Mouse (Mus musculus): ENCODE data around the gene Cnr2. TPM values are rescaled to one million over a fixed set of nuclear protein-coding genes. Genes with fewer than 3 reads are reported as not detected.

The Cnr2 gene
- polyA plus RNA-seq, 1 experiment from 2014 or later, result 0.14 TPM

- Histone ChIP-seq H3K4me1 (replicated peaks; ENCODE audit: control insufficient read depth, insufficient read depth, low read length) (peaks cover 10% of the 10 kb centered on the region), H3K9ac (ENCODE audit: low read depth, low read length) (no peak overlapping the region), H3K9me3 (ENCODE audit: control insufficient read depth) (no peaks in the 10 kb centered on the region), H3K27me3 (replicated peaks; ENCODE audit: control insufficient read depth, insufficient read depth, low read length) (no peaks in the 10 kb centered on the region), H3K27ac (ENCODE audit: low read depth, low read length) (no peak overlapping the region), H3K4me3 (ENCODE audit: low read depth, low read length) (no peak overlapping the region), H3K36me3 (ENCODE audit: control insufficient read depth, insufficient read depth) (peaks cover 46% of the 10 kb centered on the region), H3K4me2 (replicated peaks; ENCODE audit: low read depth) (no peak overlapping the region)
- ATAC-seq, result no peak
- no peak for TF ChIP-seq CTCF (IDR thresholded peaks at IDR 0.05; ENCODE audit: low read depth)
- 75% methylated on average over 18 of the region's 19 CpGs for WGBS
Measured at GRCm38 (mm10) chr4:135968271-135968869, 73.2 kb downstream of the Cnr2 start.

- no peaks in the 10 kb centered on the region for H3K9me3 ChIP-seq (ENCODE audit: control insufficient read depth)
- peaks cover 46% of the 10 kb centered on the region for H3K36me3 ChIP-seq (ENCODE audit: control insufficient read depth, insufficient read depth)
- H3K27ac ChIP-seq (ENCODE audit: low read depth, low read length), result no peak overlapping the region
- no peak overlapping the region for H3K4me3 ChIP-seq (ENCODE audit: low read depth, low read length)
- peaks cover 10% of the 10 kb centered on the region for H3K4me1 ChIP-seq (replicated peaks; ENCODE audit: control insufficient read depth, insufficient read depth, low read length)
- H3K4me2 ChIP-seq (replicated peaks; ENCODE audit: low read depth), result no peak overlapping the region
- no peak overlapping the region for H3K9ac ChIP-seq (ENCODE audit: low read depth, low read length)
- WGBS, result 88% methylated on average over 13 of the region's 13 CpGs
- no peak for ATAC-seq
- no peaks in the 10 kb centered on the region for H3K27me3 ChIP-seq (replicated peaks; ENCODE audit: control insufficient read depth, insufficient read depth, low read length)
- no peak for TF ChIP-seq CTCF (IDR thresholded peaks at IDR 0.05; ENCODE audit: low read depth)
Measured at GRCm38 (mm10) chr4:135969070-135969750, 74.0 kb downstream of the Cnr2 start.

Other genes with a start within 250 kb of the Cnr2 start
- 5.5 and 5.9 TPM in 2 replicates for gene Ifnlr1, start 209.1 kb upstream of the Cnr2 start, polyA plus RNA-seq (2015; fragmentation: Nextera tagmentation; extraction: Ambion mirVana)
- 7.7 and 7.8 TPM in 2 replicates for gene Il22ra1, start 167.2 kb upstream of the Cnr2 start, polyA plus RNA-seq (2015; fragmentation: Nextera tagmentation; extraction: Ambion mirVana)
- gene Myom3, start 135.7 kb upstream of the Cnr2 start, polyA plus RNA-seq (2015; fragmentation: Nextera tagmentation; extraction: Ambion mirVana), result 0.66 and 0.72 TPM in 2 replicates
- 84.2 and 89.2 TPM in 2 replicates for gene Srsf10, start 39.6 kb upstream of the Cnr2 start, polyA plus RNA-seq (2015; fragmentation: Nextera tagmentation; extraction: Ambion mirVana)
- 103 and 114 TPM in 2 replicates for gene Pnrc2, start 21.5 kb upstream of the Cnr2 start, polyA plus RNA-seq (2015; fragmentation: Nextera tagmentation; extraction: Ambion mirVana)
- 717 and 739 TPM in 2 replicates for gene Fuca1, start 25.3 kb downstream of the Cnr2 start, polyA plus RNA-seq (2015; fragmentation: Nextera tagmentation; extraction: Ambion mirVana)
- 232 and 235 TPM in 2 replicates for gene Hmgcl, start 51.1 kb downstream of the Cnr2 start, polyA plus RNA-seq (2015; fragmentation: Nextera tagmentation; extraction: Ambion mirVana)
- gene Gale, start 68.3 kb downstream of the Cnr2 start, polyA plus RNA-seq (2015; fragmentation: Nextera tagmentation; extraction: Ambion mirVana), result 99.5 and 131 TPM in 2 replicates
- gene Lypla2, start 77.2 kb downstream of the Cnr2 start, polyA plus RNA-seq (2015; fragmentation: Nextera tagmentation; extraction: Ambion mirVana), result 90.3 and 94.9 TPM in 2 replicates
- gene Pithd1, start 91.9 kb downstream of the Cnr2 start, polyA plus RNA-seq (2015; fragmentation: Nextera tagmentation; extraction: Ambion mirVana), result 56.7 and 57.7 TPM in 2 replicates
- 17.1 and 18.3 TPM in 2 replicates for gene Eloa, start 126.4 kb downstream of the Cnr2 start, polyA plus RNA-seq (2015; fragmentation: Nextera tagmentation; extraction: Ambion mirVana)
- gene Rpl11, start 158.0 kb downstream of the Cnr2 start, polyA plus RNA-seq (2015; fragmentation: Nextera tagmentation; extraction: Ambion mirVana), result 268 and 276 TPM in 2 replicates
- 106 and 118 TPM in 2 replicates for gene Id3, start 248.1 kb downstream of the Cnr2 start, polyA plus RNA-seq (2015; fragmentation: Nextera tagmentation; extraction: Ambion mirVana)

Data from intestine, postnatal 0 days (tissue).